In genomic region chr2:174061219-174061618, GRCm38 (mm10) we compare ENCODE assay signal across 21 mouse cellular contexts. TPM values are rescaled to one million over a fixed set of nuclear protein-coding genes. Genes with fewer than 3 reads are reported as not detected.
DNase-seq lines count a peak whose midpoint lies in the region; ATAC-seq and TF ChIP-seq lines count a peak whose summit lies in the region.
"Had no signal": no experiment of that assay in that cellular context is flagged by ENCODE, and none has a peak within 500 bp of the region (broad histone marks: within the 10 kb centered on the region; RNA-seq: fewer than 3 reads in every experiment).

No protein-coding gene starts in this region.

- no peak overlapping the region for H3K4me3 ChIP-seq in forebrain, embryonic 11.5 days (ENCODE audit: low read depth, low read length)
- no peak overlapping the region for H3K4me3 ChIP-seq in forebrain, embryonic 10.5 days
- H3K4me3 ChIP-seq in intestine, embryonic 14.5 days (ENCODE audit: low read depth, low read length): no peak overlapping the region
- H3K4me3 ChIP-seq in intestine, postnatal 0 days (ENCODE audit: low read depth, low read length): no peak overlapping the region
- H3K4me3 ChIP-seq in embryonic facial prominence, embryonic 10.5 days: no peak overlapping the region
- H3K4me3 ChIP-seq in neural tube, embryonic 11.5 days (ENCODE audit: low read depth, low read length): no peak overlapping the region
- H3K4me3 ChIP-seq: embryonic facial prominence, embryonic 12.5 days; erythroblast, embryonic 14.5 days; heart, embryonic 13.5 days; limb, embryonic 13.5 days; neural tube, embryonic 13.5 days had no signal

- no peaks in the 10 kb centered on the region for H3K36me3 ChIP-seq in forebrain, embryonic 11.5 days (ENCODE audit: control insufficient read depth, insufficient read depth, low read length)
- H3K36me3 ChIP-seq in forebrain, embryonic 10.5 days (replicated peaks): no peaks in the 10 kb centered on the region
- no peaks in the 10 kb centered on the region for H3K36me3 ChIP-seq in intestine, embryonic 14.5 days (ENCODE audit: control insufficient read depth, insufficient read depth, low read length)
- H3K36me3 ChIP-seq in intestine, postnatal 0 days (ENCODE audit: control insufficient read depth, insufficient read depth): no peaks in the 10 kb centered on the region
- H3K36me3 ChIP-seq in embryonic facial prominence, embryonic 10.5 days (replicated peaks): no peaks in the 10 kb centered on the region
- H3K36me3 ChIP-seq in neural tube, embryonic 11.5 days (ENCODE audit: control insufficient read depth, insufficient read depth, low read length): no peaks in the 10 kb centered on the region
- H3K36me3 ChIP-seq: embryonic facial prominence, embryonic 12.5 days; heart, embryonic 13.5 days; limb, embryonic 13.5 days; neural tube, embryonic 13.5 days had no signal

- 0 out of 2 replicates have a peak, but pooled peaks have one; percentile 21 for ATAC-seq in forebrain, embryonic 11.5 days (replicated peaks; ENCODE audit: low FRiP score)
- ATAC-seq in intestine, embryonic 14.5 days (replicated peaks; ENCODE audit: low FRiP score, low TSS enrichment, low read depth): no peak
- ATAC-seq in intestine, postnatal 0 days: no peak
- ATAC-seq in neural tube, embryonic 11.5 days (ENCODE audit: insufficient read depth, low FRiP score, low TSS enrichment): 0 out of 2 replicates have a peak, but pooled peaks have one; percentile 9
- no peak for ATAC-seq in erythroid progenitor cell, adult 5-6 weeks (replicated peaks; ENCODE audit: low FRiP score, poor library complexity, severe bottlenecking)
- ATAC-seq: inflammation-experienced regulatory T-cells, adult 6 months had no signal

- no peak overlapping the region for H3K9ac ChIP-seq in forebrain, embryonic 11.5 days (ENCODE audit: low read length)
- no peak overlapping the region for H3K9ac ChIP-seq in intestine, embryonic 14.5 days (ENCODE audit: low read length)
- H3K9ac ChIP-seq in intestine, postnatal 0 days (ENCODE audit: low read depth, low read length): no peak overlapping the region
- H3K9ac ChIP-seq in neural tube, embryonic 11.5 days (ENCODE audit: low read length): no peak overlapping the region
- H3K9ac ChIP-seq: embryonic facial prominence, embryonic 12.5 days; heart, embryonic 13.5 days; limb, embryonic 13.5 days; liver, embryonic 14.5 days; neural tube, embryonic 13.5 days had no signal

- H3K27ac ChIP-seq in forebrain, embryonic 11.5 days (ENCODE audit: low read depth, low read length): no peak overlapping the region
- no peak overlapping the region for H3K27ac ChIP-seq in forebrain, embryonic 10.5 days
- H3K27ac ChIP-seq in intestine, embryonic 14.5 days (ENCODE audit: low read depth): no peak overlapping the region
- H3K27ac ChIP-seq in intestine, postnatal 0 days (ENCODE audit: low read depth, low read length): no peak overlapping the region
- no peak overlapping the region for H3K27ac ChIP-seq in embryonic facial prominence, embryonic 10.5 days (replicated peaks)
- H3K27ac ChIP-seq in neural tube, embryonic 11.5 days (ENCODE audit: low read depth, low read length): no peak overlapping the region
- H3K27ac ChIP-seq: embryonic facial prominence, embryonic 12.5 days; heart, embryonic 13.5 days; limb, embryonic 13.5 days; liver, embryonic 14.5 days; macrophage; neural tube, embryonic 13.5 days had no signal

- TF ChIP-seq CTCF in intestine, postnatal 0 days (IDR thresholded peaks at IDR 0.05; ENCODE audit: low read depth): no peak

- no peaks in the 10 kb centered on the region for H3K4me1 ChIP-seq in forebrain, embryonic 11.5 days (replicated peaks; ENCODE audit: control insufficient read depth, insufficient read depth, low read length)
- peaks cover 10% of the 10 kb centered on the region for H3K4me1 ChIP-seq in forebrain, embryonic 10.5 days
- peaks cover 10% of the 10 kb centered on the region for H3K4me1 ChIP-seq in intestine, embryonic 14.5 days (replicated peaks; ENCODE audit: control insufficient read depth, insufficient read depth, low read length)
- no peaks in the 10 kb centered on the region for H3K4me1 ChIP-seq in intestine, postnatal 0 days (replicated peaks; ENCODE audit: control insufficient read depth, insufficient read depth, low read length)
- 0 out of 2 replicates have a peak, but pooled peaks cover 3% of the 10 kb centered on the region for H3K4me1 ChIP-seq in embryonic facial prominence, embryonic 10.5 days
- no peaks in the 10 kb centered on the region for H3K4me1 ChIP-seq in neural tube, embryonic 11.5 days (ENCODE audit: control insufficient read depth, insufficient read depth, low read length)

- 21% methylated on average over 2 of the region's 2 CpGs for WGBS in forebrain, embryonic 11.5 days
- WGBS in forebrain, embryonic 10.5 days: 33% methylated on average over 2 of the region's 2 CpGs
- WGBS in intestine, embryonic 14.5 days: 18% methylated on average over 2 of the region's 2 CpGs
- 13% methylated on average over 2 of the region's 2 CpGs for WGBS in intestine, postnatal 0 days
- 43% methylated on average over 2 of the region's 2 CpGs for WGBS in embryonic facial prominence, embryonic 10.5 days
- 47% methylated on average over 2 of the region's 2 CpGs for WGBS in neural tube, embryonic 11.5 days

- no peaks in the 10 kb centered on the region for H3K9me3 ChIP-seq in forebrain, embryonic 11.5 days (ENCODE audit: control insufficient read depth, low read length)
- no peaks in the 10 kb centered on the region; the same call in 1 of the 2 replicates for H3K9me3 ChIP-seq in forebrain, embryonic 10.5 days
- no peaks in the 10 kb centered on the region for H3K9me3 ChIP-seq in intestine, embryonic 14.5 days (ENCODE audit: control insufficient read depth, low read length)
- H3K9me3 ChIP-seq in intestine, postnatal 0 days (ENCODE audit: control insufficient read depth): no peaks in the 10 kb centered on the region
- no peaks in the 10 kb centered on the region for H3K9me3 ChIP-seq in embryonic facial prominence, embryonic 10.5 days
- no peaks in the 10 kb centered on the region for H3K9me3 ChIP-seq in neural tube, embryonic 11.5 days (ENCODE audit: control insufficient read depth, low read length)
- H3K9me3 ChIP-seq: embryonic facial prominence, embryonic 12.5 days; heart, embryonic 13.5 days; limb, embryonic 13.5 days; neural tube, embryonic 13.5 days had no signal

- H3K4me2 ChIP-seq in forebrain, embryonic 11.5 days (ENCODE audit: low read depth, low read length, severe bottlenecking): no peak overlapping the region
- H3K4me2 ChIP-seq in intestine, embryonic 14.5 days (ENCODE audit: low read length): no peak overlapping the region
- H3K4me2 ChIP-seq in intestine, postnatal 0 days (replicated peaks; ENCODE audit: low read depth): no peak overlapping the region
- no peak overlapping the region for H3K4me2 ChIP-seq in neural tube, embryonic 11.5 days (ENCODE audit: low read depth)
- H3K4me2 ChIP-seq: embryonic facial prominence, embryonic 12.5 days; heart, embryonic 13.5 days; limb, embryonic 13.5 days; neural tube, embryonic 13.5 days had no signal

- H3K27me3 ChIP-seq in forebrain, embryonic 11.5 days (ENCODE audit: control insufficient read depth, insufficient read depth, low read length): no peaks in the 10 kb centered on the region
- H3K27me3 ChIP-seq in forebrain, embryonic 10.5 days (ENCODE audit: poor library complexity, severe bottlenecking): no peaks in the 10 kb centered on the region
- no peaks in the 10 kb centered on the region for H3K27me3 ChIP-seq in intestine, embryonic 14.5 days (replicated peaks; ENCODE audit: control insufficient read depth, insufficient read depth, low read length)
- no peaks in the 10 kb centered on the region for H3K27me3 ChIP-seq in intestine, postnatal 0 days (replicated peaks; ENCODE audit: control insufficient read depth, insufficient read depth, low read length)
- H3K27me3 ChIP-seq in embryonic facial prominence, embryonic 10.5 days (replicated peaks; ENCODE audit: low read depth, poor library complexity, severe bottlenecking): no peaks in the 10 kb centered on the region
- H3K27me3 ChIP-seq in neural tube, embryonic 11.5 days (ENCODE audit: control insufficient read depth, insufficient read depth, low read length): no peaks in the 10 kb centered on the region
- H3K27me3 ChIP-seq: embryonic facial prominence, embryonic 12.5 days; limb, embryonic 13.5 days; neural tube, embryonic 13.5 days had no signal

- DNase-seq in forebrain, embryonic 11.5 days (ENCODE audit: low spot score): peak; percentile 36
- no peak for DNase-seq in forebrain, embryonic 10.5 days (ENCODE audit: extremely low spot score, low spot score)
- DNase-seq in intestine, embryonic 14.5 days (ENCODE audit: low spot score): peak; percentile 47
- peak; percentile 6 for DNase-seq in embryonic facial prominence, embryonic 10.5 days (ENCODE audit: low spot score)
- peak; percentile 9 for DNase-seq in neural tube, embryonic 11.5 days (ENCODE audit: low spot score)
- DNase-seq in right cerebral cortex, postnatal 10 days (ENCODE audit: low spot score in 2 of 2): no peak
- DNase-seq: adrenal gland, adult 8-10 months; cerebellum, adult 8-10 months; heart, postnatal 36 days; kidney, postnatal 4 days; thymus, postnatal 25 days had no signal

RNA-seq across cellular contexts. Expression of gene Stx16, which starts 14.9 kb away (rescaled TPM):
- polyA plus RNA-seq in forebrain, embryonic 11.5 days (2014; fragmentation: Nextera tagmentation; extraction: Ambion mirVana): 9.4 and 10.7 TPM in 2 replicates
- polyA plus RNA-seq in forebrain, embryonic 10.5 days (2016; fragmentation: Nextera tagmentation; extraction: Ambion mirVana): 9.7 and 9.8 TPM in 2 replicates
- 9.2 and 10.0 TPM in 2 replicates for polyA plus RNA-seq in intestine, embryonic 14.5 days (2014; fragmentation: Nextera tagmentation; extraction: Ambion mirVana)
- 4.2 and 5.7 TPM in 2 replicates for polyA plus RNA-seq in intestine, postnatal 0 days (2015; fragmentation: Nextera tagmentation; extraction: Ambion mirVana)
- polyA plus RNA-seq in embryonic facial prominence, embryonic 10.5 days (2016; fragmentation: Nextera tagmentation; extraction: Ambion mirVana): 10.6 and 11.2 TPM in 2 replicates
- polyA plus RNA-seq in neural tube, embryonic 11.5 days (2014; fragmentation: Nextera tagmentation; extraction: Ambion mirVana): 8.4 and 9.8 TPM in 2 replicates
- total RNA-seq in erythroid progenitor cell, adult 5-6 weeks (2015; ENCODE audit: low replicate concordance): 9.4 and 26.8 TPM in 2 replicates
- total RNA-seq in erythroid progenitor cell, adult 5-6 weeks (2017; ENCODE audit: low replicate concordance): 7.8 and 13.2 TPM in 2 replicates

RNA-seq across cellular contexts. Expression of gene Npepl1, which starts 48.9 kb away (rescaled TPM):
- 31.2 and 31.5 TPM in 2 replicates for polyA plus RNA-seq in forebrain, embryonic 11.5 days (2014; fragmentation: Nextera tagmentation; extraction: Ambion mirVana)
- polyA plus RNA-seq in forebrain, embryonic 10.5 days (2016; fragmentation: Nextera tagmentation; extraction: Ambion mirVana): 30.0 and 32.1 TPM in 2 replicates
- 55.6 and 59.9 TPM in 2 replicates for polyA plus RNA-seq in intestine, embryonic 14.5 days (2014; fragmentation: Nextera tagmentation; extraction: Ambion mirVana)
- 24.8 and 25.8 TPM in 2 replicates for polyA plus RNA-seq in intestine, postnatal 0 days (2015; fragmentation: Nextera tagmentation; extraction: Ambion mirVana)
- polyA plus RNA-seq in embryonic facial prominence, embryonic 10.5 days (2016; fragmentation: Nextera tagmentation; extraction: Ambion mirVana): 38.4 and 40.5 TPM in 2 replicates
- 43.2 and 44.1 TPM in 2 replicates for polyA plus RNA-seq in neural tube, embryonic 11.5 days (2014; fragmentation: Nextera tagmentation; extraction: Ambion mirVana)
- total RNA-seq in erythroid progenitor cell, adult 5-6 weeks (2015; ENCODE audit: low replicate concordance): 5.4 and 12.2 TPM in 2 replicates
- total RNA-seq in erythroid progenitor cell, adult 5-6 weeks (2017; ENCODE audit: low replicate concordance): 0.76 and 3.5 TPM in 2 replicates

Comparison
In these comparisons a context has a peak if more than half of its experiments do, and no peak if none do; other contexts are left out.
1. DNase-seq: peak in forebrain, embryonic 11.5 days (single experiment), intestine, embryonic 14.5 days (single experiment), embryonic facial prominence, embryonic 10.5 days (single experiment) and neural tube, embryonic 11.5 days (single experiment); none in forebrain, embryonic 10.5 days (single experiment) and right cerebral cortex, postnatal 10 days (0 of 2).
2. ATAC-seq: peak in forebrain, embryonic 11.5 days (single experiment) and neural tube, embryonic 11.5 days (single experiment); none in intestine, embryonic 14.5 days (single experiment), intestine, postnatal 0 days (single experiment) and erythroid progenitor cell, adult 5-6 weeks (single experiment).